Mouse (Mus musculus) ES-E14 (cell line): ENCODE measurements at regions not wholly inside any gene's neighbourhood (a gene's known extent, or its start where the extent isn't known, plus 50 kb on each side); places are given as distances from the start of the nearest gene placed in this dataset.

Source experiments
- DNase-seq: peaks from one replicate; pipeline ENCODE4 v3.0.0-alpha.2; 2013; ENCODE audit warnings: low read depth, low spot score
- H3K27ac ChIP-seq: 2 replicates; pipeline ENCODE4 v1.5.1; 2012; ENCODE audit warnings: low read depth, mild to moderate bottlenecking, low read length, moderate library complexity, mixed read lengths; ENCODE audit not compliant: poor library complexity, insufficient read depth, severe bottlenecking
- H3K36me3 ChIP-seq: 2 replicates; pipeline ENCODE4 v1.6.1; 2012; ENCODE audit warnings: mild to moderate bottlenecking, low read length, moderate library complexity, mixed read lengths; ENCODE audit not compliant: control insufficient read depth, poor library complexity, insufficient read depth, severe bottlenecking
- H3K4me1 ChIP-seq, 2 experiments: fragments of 150-350 bp in 1 of 2; sonication (generic) in 1 of 2; 2 replicates each; pipeline ENCODE4 v1.6.1; 2012; ENCODE audit warnings: low read length in 2 of 2, mild to moderate bottlenecking in 1 of 2, mixed read lengths in 1 of 2; ENCODE audit not compliant: control insufficient read depth in 2 of 2, insufficient read depth in 2 of 2, poor library complexity in 1 of 2
- H3K4me3 ChIP-seq, 2 experiments: fragments of 150-350 bp in 1 of 2; sonication (generic) in 1 of 2; 2 replicates each; pipeline ENCODE4 v1.5.1; 2012; ENCODE audit warnings: low read length in 2 of 2, low read depth in 1 of 2, mild to moderate bottlenecking in 1 of 2, mixed read lengths in 1 of 2; ENCODE audit not compliant: insufficient read depth in 1 of 2, poor library complexity in 1 of 2, severe bottlenecking in 1 of 2
- H3K9ac ChIP-seq: 2 replicates; pipeline ENCODE4 v1.6.1; 2012; ENCODE audit warnings: low read depth, mild to moderate bottlenecking, low read length, mixed read lengths; ENCODE audit not compliant: poor library complexity, insufficient read depth, severe bottlenecking
- H3K9me3 ChIP-seq: fragments of 150-350 bp; sonication (generic); 2 replicates; pipeline ENCODE4 v1.6.1; 2012; ENCODE audit warnings: low read depth, mild to moderate bottlenecking, low read length; ENCODE audit not compliant: control insufficient read depth, insufficient read depth
- CHD2 ChIP-seq: IDR thresholded peaks from 2 replicates; pipeline ENCODE4 v1.6.1; 2014; ENCODE audit warnings: mild to moderate bottlenecking, low read depth, low read length, inconsistent platforms
- HCFC1 ChIP-seq: IDR thresholded peaks from 2 replicates; pipeline ENCODE4 v1.6.1; 2012; ENCODE audit warnings: low read length, inconsistent platforms, borderline replicate concordance; ENCODE audit not compliant: insufficient read depth
- MAFK ChIP-seq: IDR thresholded peaks from 2 replicates; pipeline ENCODE4 v1.6.1; 2014; ENCODE audit warnings: mild to moderate bottlenecking, low read depth, low read length, inconsistent platforms; ENCODE audit not compliant: insufficient read depth
- ZC3H11A ChIP-seq: IDR thresholded peaks from 2 replicates; pipeline ENCODE4 v1.6.1; 2012; ENCODE audit warnings: low read depth, mild to moderate bottlenecking, inconsistent platforms, low read length, borderline replicate concordance
- ZNF384 ChIP-seq: IDR thresholded peaks from 2 replicates; pipeline ENCODE4 v1.6.1; 2012; ENCODE audit warnings: low read depth, low read length, inconsistent platforms
- in situ Hi-C, 2 experiments: fragments of 600-800 bp; cut with MboI; formaldehyde crosslinking; loops; one replicate each; pipeline ENCODE4 v1.15.1; 2025; ENCODE audit warnings: low sequenced_read_pairs in 2 of 2, inconsistent platforms in 1 of 2; ENCODE audit not compliant: unreplicated experiment in 2 of 2

DNA sequence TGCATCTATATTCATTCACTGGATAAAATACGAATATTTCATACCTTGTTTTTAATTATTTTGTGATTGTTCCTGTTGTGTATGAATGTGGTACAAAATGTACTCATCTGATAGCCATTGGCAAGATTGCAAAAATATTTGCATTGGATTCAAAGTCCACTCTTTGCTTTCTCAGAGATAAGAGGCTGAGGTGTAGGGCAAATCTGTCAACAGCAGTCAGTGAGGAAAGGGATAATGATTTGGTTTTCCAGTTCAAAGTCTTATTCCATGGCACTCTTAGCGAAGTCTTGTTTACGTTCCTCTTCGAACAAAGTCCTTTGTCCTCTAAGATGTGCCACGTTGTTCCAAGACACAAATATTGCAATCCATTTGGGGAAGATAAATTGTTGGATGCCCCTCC is 70.5 kb upstream of the Pdk4 start:
- DNase-seq, result no peak
- in situ Hi-C loops, result no loop called here
- no peak for TF ChIP-seq MAFK
- TF ChIP-seq CHD2, result no peak
- TF ChIP-seq ZC3H11A, result no peak
- no peak for TF ChIP-seq ZNF384
- TF ChIP-seq HCFC1, result no peak
- no peaks in the 10 kb centered on the region for H3K4me1 ChIP-seq
- H3K4me3 ChIP-seq, result no peak overlapping the region
- no peaks in the 10 kb centered on the region for H3K9me3 ChIP-seq
- no peak overlapping the region for H3K27ac ChIP-seq
- H3K9ac ChIP-seq, result no peak overlapping the region
- H3K36me3 ChIP-seq, result no peaks in the 10 kb centered on the region

DNA sequence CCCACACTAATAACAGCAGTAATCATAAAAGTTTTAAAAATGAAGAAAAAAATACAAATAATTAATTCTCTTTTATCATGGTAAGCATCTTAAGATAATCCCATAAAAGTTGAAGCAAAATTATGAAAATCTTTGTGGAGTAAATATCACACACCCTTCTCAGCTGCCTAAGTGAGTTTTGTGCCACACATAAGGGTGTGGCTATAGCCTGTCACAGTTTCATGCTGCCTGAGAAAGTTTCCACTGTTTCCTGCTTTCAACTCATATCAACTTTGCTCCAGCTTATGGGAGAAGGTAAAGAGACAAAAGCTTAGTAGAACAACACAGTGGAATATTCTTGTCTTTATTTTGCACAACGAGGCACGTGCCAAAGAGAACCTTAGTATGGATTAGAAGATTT is 68.9 kb upstream of the Pdk4 start:
- DNase-seq, result no peak
- no peaks in the 10 kb centered on the region for H3K4me1 ChIP-seq
- H3K27ac ChIP-seq, result no peak overlapping the region
- H3K9me3 ChIP-seq, result no peaks in the 10 kb centered on the region
- H3K4me3 ChIP-seq, result no peak overlapping the region
- H3K36me3 ChIP-seq, result no peaks in the 10 kb centered on the region
- in situ Hi-C loops, result no loop called here
- no peak for TF ChIP-seq HCFC1
- no peak for TF ChIP-seq ZNF384
- TF ChIP-seq ZC3H11A, result no peak
- TF ChIP-seq CHD2, result no peak
- TF ChIP-seq MAFK, result no peak
- no peak overlapping the region for H3K9ac ChIP-seq

DNA sequence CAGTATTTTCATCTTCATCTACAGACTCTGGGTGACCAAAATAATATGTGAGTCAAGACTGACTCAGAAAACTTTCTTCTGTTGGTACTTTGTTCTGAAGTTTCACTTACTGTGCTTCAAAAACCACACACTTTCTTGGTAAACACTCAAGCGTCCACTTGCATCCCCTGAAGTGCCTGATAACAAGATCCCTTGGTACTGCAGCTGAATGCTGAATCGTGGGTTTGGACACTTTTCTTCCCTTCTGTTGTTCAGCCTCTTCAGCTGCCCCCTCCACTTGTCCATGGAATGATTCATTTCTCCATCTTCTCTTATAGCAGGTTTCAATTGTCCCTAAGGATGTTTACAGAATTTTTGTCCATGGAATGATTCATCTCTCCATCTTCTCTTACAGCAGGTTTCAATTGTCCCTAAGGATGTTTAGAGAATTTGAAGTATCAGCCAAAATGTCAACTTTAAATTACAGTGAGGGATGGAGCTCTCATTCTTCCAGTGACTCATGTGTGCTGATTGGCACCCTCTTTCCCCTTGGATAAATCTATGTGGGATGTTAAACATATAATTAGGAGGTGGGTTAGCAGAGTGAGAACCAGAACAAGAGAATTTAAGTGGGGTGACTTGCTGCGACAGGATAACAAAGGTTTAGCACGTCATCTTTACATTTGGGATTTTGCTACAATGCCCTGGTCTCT is 57.7 kb upstream of the Pdk4 start:
- H3K27ac ChIP-seq, result no peak overlapping the region

GRCm38 (mm10) chr6:5550067-5550466 is 54.0 kb upstream of the Pdk4 start:
- DNase-seq, result no peak
- Histone ChIP-seq H3K36me3 (no peaks in the 10 kb centered on the region), H3K4me1 (no peaks in the 10 kb centered on the region), H3K9me3 (no peaks in the 10 kb centered on the region), H3K27ac (no peak overlapping the region), H3K9ac (no peak overlapping the region), H3K4me3 (no peak overlapping the region)
- TF ChIP-seq MAFK (no peak), CHD2 (no peak), HCFC1 (no peak), ZNF384 (no peak), ZC3H11A (no peak)
- in situ Hi-C loops, result no loop called here

More for the DNA sequence above, 57.7 kb upstream of the Pdk4 start:
- Histone ChIP-seq H3K9me3 (no peaks in the 10 kb centered on the region), H3K4me1 (no peaks in the 10 kb centered on the region), H3K9ac (no peak overlapping the region), H3K4me3 (no peak overlapping the region), H3K36me3 (no peaks in the 10 kb centered on the region)
- no peak for DNase-seq
- TF ChIP-seq ZC3H11A (no peak), MAFK (no peak), HCFC1 (no peak), ZNF384 (no peak), CHD2 (no peak)
- in situ Hi-C loops, result no loop called here
